Mouse (Mus musculus): ENCODE data around the gene Fbxl2. TPM values are rescaled to one million over a fixed set of nuclear protein-coding genes. Genes with fewer than 3 reads are reported as not detected.

Gene Fbxl2
- total and polyA plus RNA-seq, 3 experiments = 0.54 to 1.1 (median 0.81) TPM

DNA sequence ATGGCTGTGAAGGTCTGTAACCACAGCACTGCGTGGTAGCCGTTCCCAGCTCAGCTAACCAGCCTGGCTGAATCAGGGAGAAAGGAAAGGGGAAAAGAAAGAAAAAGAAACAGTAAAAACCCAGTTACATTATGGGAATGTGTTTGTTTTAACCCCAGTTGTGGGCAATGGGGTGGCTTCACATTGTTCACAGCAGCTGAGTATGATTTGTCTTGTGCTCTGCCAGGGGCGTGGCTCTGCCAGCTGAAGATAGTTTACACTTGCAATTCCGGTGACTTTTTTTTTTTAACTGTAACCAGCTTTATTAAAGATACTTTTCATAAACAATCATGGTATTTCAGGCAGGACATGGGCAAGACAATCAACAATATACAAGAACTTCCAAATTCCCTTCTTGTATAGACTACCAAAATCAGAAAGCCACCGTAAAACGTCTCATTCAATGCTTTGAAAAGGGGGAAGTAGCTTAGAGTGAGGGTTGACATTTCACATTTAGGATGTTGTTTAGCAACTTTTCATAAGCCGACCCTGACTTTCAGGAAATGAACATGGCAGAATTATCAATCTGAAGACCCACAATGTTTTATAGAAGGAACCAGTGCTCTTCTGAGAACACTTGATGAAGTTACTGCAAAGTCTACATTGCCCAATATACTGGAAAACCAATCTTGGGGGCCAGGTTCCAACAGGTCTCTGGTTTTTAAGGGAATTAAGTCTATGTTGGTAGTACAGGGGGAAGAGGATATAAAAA lies 26.8 kb downstream of the Fbxl2 start:
- TF ChIP-seq MXI1 (IDR thresholded peaks at IDR 0.05; ENCODE audit: low read depth, low read length) (no peak), SIN3A (IDR thresholded peaks at IDR 0.05; ENCODE audit: low read length) (no peak), POLR2A (IDR thresholded peaks at IDR 0.05; ENCODE audit: low read depth, low read length) (no peak), E2F4 (IDR thresholded peaks at IDR 0.05; ENCODE audit: insufficient replicate concordance, low read depth, low read length) (no peak), JUN (IDR thresholded peaks at IDR 0.05; ENCODE audit: insufficient read depth, low read depth, low read length) (no peak), POLR2AphosphoS2 (IDR thresholded peaks at IDR 0.05; ENCODE audit: low read depth, low read length) (no peak), KAT2A (IDR thresholded peaks at IDR 0.05; ENCODE audit: insufficient replicate concordance, low read length) (no peak), NELFE (IDR thresholded peaks at IDR 0.05; ENCODE audit: low read depth, low read length) (no peak), MAZ (IDR thresholded peaks at IDR 0.05; ENCODE audit: low read depth, low read length) (no peak), TBP (conservative IDR thresholded peaks at IDR 0.05; ENCODE audit: low read depth, low read length) (no peak), RAD21 (IDR thresholded peaks at IDR 0.05; ENCODE audit: low read depth, low read length) (no peak)
- dilution Hi-C loops (cut with MboI; ENCODE audit: extremely low pct_ligation_motif_present, extremely low pct_unique_long_range_greater_than_20kb, low sequenced_read_pairs) (no loop called here), in situ Hi-C loops (cut with MboI; ENCODE audit: low pct_ligation_motif_present, low pct_unique_long_range_greater_than_20kb, low sequenced_read_pairs) (no loop called here)
- Histone ChIP-seq H3K27ac (ENCODE audit: insufficient read depth, low read depth) (no peak overlapping the region), H3K79me2 (replicated peaks; ENCODE audit: control insufficient read depth, extremely low read depth, insufficient read depth, poor library complexity, severe bottlenecking) (no peaks in the 10 kb centered on the region), H3K27me3 (replicated peaks) (no peaks in the 10 kb centered on the region), H3K9me3 (replicated peaks; ENCODE audit: low read length) (no peaks in the 10 kb centered on the region), H3K4me1 (ENCODE audit: control insufficient read depth in 1 of 2, insufficient read depth in 2 of 2) (no peaks in the 10 kb centered on the region; a peak in 1 of 4 replicates), H3K4me3 (replicated peaks in 1 of 3; ENCODE audit: low read depth in 2 of 3, low read length in 2 of 3, poor library complexity in 1 of 3) (no peak overlapping the region), H3K4me2 (ENCODE audit: insufficient read depth, low read depth, poor library complexity, severe bottlenecking) (no peak overlapping the region), H3K9ac (ENCODE audit: insufficient read depth, low read depth) (no peak overlapping the region), H3K36me3 (replicated peaks in 1 of 2; ENCODE audit: control insufficient read depth in 1 of 2, insufficient read depth in 1 of 2, low read length in 1 of 2) (peaks cover 0 to 2% of the 10 kb centered on the region in 2 experiments)
- no peak for DNase-seq (ENCODE audit: extremely low read depth)

DNA sequence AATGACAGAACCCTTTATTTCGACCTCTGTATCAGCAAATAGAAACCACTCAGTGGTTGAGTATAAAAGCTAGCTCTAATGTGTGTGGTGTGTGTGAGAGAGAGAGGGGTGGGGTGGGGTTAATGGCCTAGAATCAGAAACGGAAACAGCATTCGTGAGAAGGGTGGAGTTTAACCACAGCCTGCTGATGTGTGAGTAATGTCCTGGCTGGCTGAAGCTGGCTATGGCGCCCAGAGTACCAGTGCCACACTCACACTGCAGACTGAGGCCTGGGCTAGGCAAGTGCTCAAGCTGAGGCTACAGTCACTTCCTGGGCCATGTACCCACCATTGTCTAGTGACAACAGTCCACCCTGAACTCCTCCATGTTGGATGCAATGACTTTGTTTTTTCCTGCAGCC lies 29.6 kb downstream of the Fbxl2 start:
- in situ Hi-C loops (cut with MboI; ENCODE audit: low pct_ligation_motif_present, low pct_unique_long_range_greater_than_20kb, low sequenced_read_pairs) = no loop called here
- no peak for DNase-seq (ENCODE audit: extremely low read depth)

More for the DNA sequence above, 29.6 kb downstream of the Fbxl2 start:
- Histone ChIP-seq H3K9ac (ENCODE audit: insufficient read depth, low read depth) (no peak overlapping the region), H3K9me3 (replicated peaks; ENCODE audit: low read length) (no peaks in the 10 kb centered on the region), H3K79me2 (replicated peaks; ENCODE audit: control insufficient read depth, extremely low read depth, insufficient read depth, poor library complexity, severe bottlenecking) (no peaks in the 10 kb centered on the region), H3K4me1 (ENCODE audit: control insufficient read depth in 1 of 2, insufficient read depth in 2 of 2) (no peaks in the 10 kb centered on the region), H3K27me3 (replicated peaks) (no peaks in the 10 kb centered on the region), H3K4me2 (ENCODE audit: insufficient read depth, low read depth, poor library complexity, severe bottlenecking) (no peak overlapping the region), H3K27ac (ENCODE audit: insufficient read depth, low read depth) (no peak overlapping the region), H3K36me3 (replicated peaks in 1 of 2; ENCODE audit: control insufficient read depth in 1 of 2, insufficient read depth in 1 of 2, low read length in 1 of 2) (peaks cover 0 to 2% of the 10 kb centered on the region in 2 experiments), H3K4me3 (replicated peaks in 1 of 3; ENCODE audit: low read depth in 2 of 3, low read length in 2 of 3, poor library complexity in 1 of 3) (no peak overlapping the region)
- no peak for TF ChIP-seq MAFK (IDR thresholded peaks at IDR 0.05; ENCODE audit: insufficient replicate concordance, low read length)
- no peak for TF ChIP-seq CTCF (conservative IDR thresholded peaks at IDR 0.05 in 1 of 2, IDR thresholded peaks at IDR 0.05 in 1 of 2; ENCODE audit: low read depth in 2 of 2, low read length in 2 of 2)
- no peak for TF ChIP-seq MAX (IDR thresholded peaks at IDR 0.05; ENCODE audit: low read length)
- TF ChIP-seq UBTF (IDR thresholded peaks at IDR 0.05; ENCODE audit: low read depth, low read length) = no peak
- no peak for TF ChIP-seq KAT2A (IDR thresholded peaks at IDR 0.05; ENCODE audit: insufficient replicate concordance, low read length)
- TF ChIP-seq SMC3 (IDR thresholded peaks at IDR 0.05; ENCODE audit: low read depth, low read length) = no peak
- TF ChIP-seq USF2 (conservative IDR thresholded peaks at IDR 0.05; ENCODE audit: low read depth, low read length) = no peak
- no peak for TF ChIP-seq ZKSCAN1 (IDR thresholded peaks at IDR 0.05; ENCODE audit: borderline replicate concordance, low read depth, low read length)
- TF ChIP-seq GABPA (IDR thresholded peaks at IDR 0.05; ENCODE audit: insufficient replicate concordance, low read depth, low read length) = no peak
- no peak for TF ChIP-seq TCF12 (IDR thresholded peaks at IDR 0.05; ENCODE audit: low read depth, low read length)
- TF ChIP-seq ZNF384 (IDR thresholded peaks at IDR 0.05; ENCODE audit: low read depth, low read length) = no peak
- no peak for TF ChIP-seq JUND (conservative IDR thresholded peaks at IDR 0.05; ENCODE audit: low read depth, low read length)
- no peak for TF ChIP-seq NRF1 (IDR thresholded peaks at IDR 0.05; ENCODE audit: low read depth, low read length)
- no peak for TF ChIP-seq POLR2AphosphoS2 (IDR thresholded peaks at IDR 0.05; ENCODE audit: low read depth, low read length)
- no peak for TF ChIP-seq MEF2A (IDR thresholded peaks at IDR 0.05; ENCODE audit: borderline replicate concordance, low read depth, low read length)
- TF ChIP-seq E2F4 (IDR thresholded peaks at IDR 0.05; ENCODE audit: insufficient replicate concordance, low read depth, low read length) = no peak
- dilution Hi-C loops (cut with MboI; ENCODE audit: extremely low pct_ligation_motif_present, extremely low pct_unique_long_range_greater_than_20kb, low sequenced_read_pairs) = no loop called here
